Mouse (Mus musculus) thymus, adult 2 months (tissue): ENCODE measurements around the gene Tmem132e.

Source experiments
- CTCF ChIP-seq: fragments of 200-500 bp; IDR thresholded peaks from 2 replicates; pipeline ENCODE4 v1.5.1; 2012; ENCODE audit warnings: mild to moderate bottlenecking, control low read depth, low read length, moderate library complexity, borderline replicate concordance; ENCODE audit not compliant: control insufficient read depth, poor library complexity, insufficient read depth; ENCODE audit errors: extremely low read depth
- POLR2A ChIP-seq: fragments of 200-500 bp; IDR thresholded peaks from 2 replicates; pipeline ENCODE4 v1.6.1; 2012; ENCODE audit warnings: mild to moderate bottlenecking, low read length, control low read depth, moderate library complexity; ENCODE audit not compliant: control insufficient read depth, poor library complexity, insufficient read depth; ENCODE audit errors: extremely low read depth

- no peak for TF ChIP-seq CTCF
- TF ChIP-seq POLR2A = no peak
Measured at GRCm38 (mm10) chr11:82392341-82392740, 3.6 kb downstream of the Tmem132e start.
